Mouse (Mus musculus) kidney, adult 2 months (tissue): ENCODE results near the gene Gm10272. TPM values are rescaled to one million over a fixed set of nuclear protein-coding genes. Genes with fewer than 3 reads are reported as not detected.

Source experiments
- DNase-seq: peaks from one replicate; pipeline ENCODE4 v3.0.0; 2021
- H3K27ac ChIP-seq: fragments of 200-500 bp; 2 replicates; pipeline ENCODE4 v1.5.1; 2012; ENCODE audit warnings: low read depth, low read length, control low read depth, inconsistent platforms; ENCODE audit not compliant: insufficient read depth
- H3K27me3 ChIP-seq: fragments of 200-500 bp; replicated peaks from 2 replicates; pipeline ENCODE4 v1.6.1; 2012; ENCODE audit warnings: mild to moderate bottlenecking, moderate library complexity, low read length, inconsistent platforms; ENCODE audit not compliant: control insufficient read depth, insufficient read depth
- H3K36me3 ChIP-seq: fragments of 200-500 bp; 2 replicates; pipeline ENCODE4 v1.6.1; 2012; ENCODE audit warnings: mild to moderate bottlenecking, moderate library complexity, low read length, inconsistent platforms; ENCODE audit not compliant: control insufficient read depth, insufficient read depth
- H3K4me1 ChIP-seq: fragments of 200-500 bp; 2 replicates; pipeline ENCODE4 v1.6.1; 2011; ENCODE audit warnings: low read length; ENCODE audit not compliant: control insufficient read depth, insufficient read depth
- H3K4me3 ChIP-seq: fragments of 200-500 bp; 2 replicates; pipeline ENCODE4 v1.5.1; 2011; ENCODE audit warnings: mild to moderate bottlenecking, low read depth, low read length, control low read depth; ENCODE audit not compliant: insufficient read depth
- CTCF ChIP-seq: fragments of 200-500 bp; conservative IDR thresholded peaks from 2 replicates; pipeline ENCODE4 v1.5.1; 2011; ENCODE audit warnings: low read depth, mild to moderate bottlenecking, control low read depth, low read length, moderate library complexity, mixed read lengths; ENCODE audit not compliant: insufficient read depth, insufficient read length
- POLR2A ChIP-seq: fragments of 200-500 bp; IDR thresholded peaks from one replicate; pipeline ENCODE4 v1.6.1; 2011; ENCODE audit warnings: low read depth, low read length, control low read depth
- WGBS: fragments of 180-500 bp; shearing (Covaris S2); methylation state at CpG from one replicate; pipeline ENCODE4 v1.1.7; 2018; 5-methylcytosine and 5-hydroxymethylcytosine counted together
- polyA plus RNA-seq: library from polyadenylated mRNA; depleted of rRNA; stranded (reverse); fragments of >200 nt; gene quantifications from 2 replicates; pipeline ENCODE4 v1.2.3, GENCODE M21; 2012; rRNA removed

Gene Gm10272
- not detected in 2 replicates for polyA plus RNA-seq

- H3K27ac ChIP-seq = no peak within 1 kb of the TSS
- no peaks in the 10 kb centered on the region for H3K4me1 ChIP-seq
- H3K4me3 ChIP-seq = no peak within 1 kb of the TSS
- no peaks in the 10 kb centered on the region for H3K27me3 ChIP-seq
- whole genome bisulfite sequencing = 95% methylated on average over 1 of the region's 1 CpGs
- H3K36me3 ChIP-seq = no peaks in the 10 kb centered on the region
- no peak for DNase-seq
- TF ChIP-seq POLR2A (no peak), CTCF (no peak)
These were observed at the start of gene Gm10272 for GRCm38 (mm10) chr10:77706326-77706725. TSS of gene Gm10272 (plus strand) at chr10:77706626.

- DNase-seq = peak; percentile 62
- TF ChIP-seq CTCF (no peak), POLR2A (no peak)
- Histone ChIP-seq H3K27ac (no peak overlapping the region), H3K4me1 (no peaks in the 10 kb centered on the region), H3K36me3 (no peaks in the 10 kb centered on the region), H3K4me3 (no peak overlapping the region), H3K27me3 (no peaks in the 10 kb centered on the region)
- WGBS = 24% methylated on average over 15 of the region's 15 CpGs
These were observed 48.0 kb upstream of the Gm10272 start for GRCm38 (mm10) chr10:77658286-77658994.

- H3K4me3 ChIP-seq = no peak overlapping the region
These were observed 42.3 kb upstream of the Gm10272 start for GRCm38 (mm10) chr10:77663949-77664665.

GRCm38 (mm10) chr10:77666342-77666741 is 40.1 kb upstream of the Gm10272 start:
- Histone ChIP-seq H3K4me1 (no peaks in the 10 kb centered on the region), H3K4me3 (no peak overlapping the region), H3K27me3 (no peaks in the 10 kb centered on the region), H3K36me3 (no peaks in the 10 kb centered on the region), H3K27ac (no peak overlapping the region)
- TF ChIP-seq CTCF (no peak), POLR2A (no peak)
- no peak for DNase-seq
- 54% methylated on average over 8 of the region's 8 CpGs for WGBS

More at GRCm38 (mm10) chr10:77663949-77664665, 42.3 kb upstream of the Gm10272 start:
- WGBS = 29% methylated on average over 43 of the region's 43 CpGs
- Histone ChIP-seq H3K4me1 (no peaks in the 10 kb centered on the region), H3K27me3 (no peaks in the 10 kb centered on the region), H3K36me3 (no peaks in the 10 kb centered on the region), H3K27ac (no peak overlapping the region)
- TF ChIP-seq CTCF (no peak), POLR2A (no peak)
- no peak for DNase-seq

- H3K36me3 ChIP-seq = no peaks in the 10 kb centered on the region
- WGBS = 59% methylated on average over 4 of the region's 4 CpGs
These were observed 39.0 kb upstream of the Gm10272 start for GRCm38 (mm10) chr10:77667402-77667801.

GRCm38 (mm10) chr10:77670710-77671109 is 35.7 kb upstream of the Gm10272 start:
- no peak overlapping the region for H3K27ac ChIP-seq
- 84% methylated on average over 4 of the region's 4 CpGs for WGBS
- DNase-seq = no peak
- H3K4me1 ChIP-seq = no peaks in the 10 kb centered on the region
- no peaks in the 10 kb centered on the region for H3K36me3 ChIP-seq
- no peak for TF ChIP-seq CTCF
- no peak for TF ChIP-seq POLR2A
- H3K4me3 ChIP-seq = no peak overlapping the region
- no peaks in the 10 kb centered on the region for H3K27me3 ChIP-seq

More at GRCm38 (mm10) chr10:77667402-77667801, 39.0 kb upstream of the Gm10272 start:
- no peak for DNase-seq
- H3K27ac ChIP-seq = no peak overlapping the region
- no peaks in the 10 kb centered on the region for H3K4me1 ChIP-seq
- no peak overlapping the region for H3K4me3 ChIP-seq
- H3K27me3 ChIP-seq = no peaks in the 10 kb centered on the region
- TF ChIP-seq CTCF = no peak
- no peak for TF ChIP-seq POLR2A

- DNase-seq = no peak
- no peak overlapping the region for H3K4me3 ChIP-seq
- no peaks in the 10 kb centered on the region for H3K36me3 ChIP-seq
- no peaks in the 10 kb centered on the region for H3K27me3 ChIP-seq
- no peaks in the 10 kb centered on the region for H3K4me1 ChIP-seq
- H3K27ac ChIP-seq = no peak overlapping the region
- TF ChIP-seq CTCF (no peak), POLR2A (no peak)
- 73% methylated on average over 4 of the region's 4 CpGs for WGBS
These were observed 34.9 kb upstream of the Gm10272 start for GRCm38 (mm10) chr10:77671519-77671918.

- no peaks in the 10 kb centered on the region for H3K4me1 ChIP-seq
- TF ChIP-seq CTCF (no peak), POLR2A (no peak)
- H3K27me3 ChIP-seq = peaks cover 3% of the 10 kb centered on the region; the same call in 1 of the 2 replicates
- H3K27ac ChIP-seq = no peak overlapping the region
- 54% methylated on average over 13 of the region's 13 CpGs for WGBS
- H3K4me3 ChIP-seq = no peak overlapping the region
- DNase-seq = no peak
- H3K36me3 ChIP-seq = no peaks in the 10 kb centered on the region
These were observed 32.7 kb upstream of the Gm10272 start for GRCm38 (mm10) chr10:77673765-77674164.
